Mouse (Mus musculus): ENCODE measurements around the gene Pou3f3. TPM values are rescaled to one million over a fixed set of nuclear protein-coding genes. Genes with fewer than 3 reads are reported as not detected.

The Pou3f3 gene
- polyA plus RNA-seq, 1 experiment from 2014 or later = not detected

DNA sequence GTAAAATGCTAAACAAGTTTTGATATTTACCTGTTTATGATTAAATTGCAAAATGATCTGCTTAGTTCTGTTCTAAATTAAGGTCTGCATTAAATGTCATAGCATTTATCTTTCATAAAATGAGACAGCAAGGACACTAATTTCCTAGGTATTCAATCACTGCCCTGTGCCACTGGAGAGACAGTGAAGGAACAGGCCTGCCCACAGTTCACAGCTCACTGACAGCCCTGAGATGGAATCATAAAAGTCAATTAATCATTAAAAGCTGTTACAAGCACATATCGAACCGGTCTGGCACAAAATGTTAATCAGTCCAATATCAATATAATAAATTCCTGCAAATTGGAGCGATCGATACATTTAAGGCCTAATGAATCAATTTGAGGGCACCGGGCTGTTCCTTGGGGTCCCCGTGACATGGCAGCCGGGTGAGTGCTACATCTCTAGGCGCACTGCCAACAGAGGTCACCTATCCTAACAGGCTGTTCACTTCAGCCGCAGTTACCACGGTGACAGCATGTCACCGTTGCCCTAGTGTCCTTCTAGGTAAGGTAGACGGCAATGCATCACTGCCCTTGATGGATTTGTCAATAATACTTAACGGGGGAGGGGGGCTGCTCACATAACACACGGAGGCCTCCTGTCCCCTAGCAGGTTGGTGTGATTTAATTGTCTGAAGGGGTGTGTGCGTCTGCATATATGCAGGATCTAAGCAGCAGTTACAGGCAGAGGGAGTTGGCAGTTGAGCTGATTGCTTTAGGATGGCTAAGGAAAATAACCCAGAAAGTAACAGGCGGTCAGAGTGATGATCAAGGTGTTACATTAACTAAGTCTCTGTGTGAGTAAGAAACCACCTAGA lies 46.0 kb downstream of the Pou3f3 start:
- H3K27me3 ChIP-seq (ENCODE audit: control insufficient read depth, insufficient read depth, low read length) = no peaks in the 10 kb centered on the region
- ATAC-seq (ENCODE audit: insufficient read depth, low FRiP score) = no peak; the same call in 1 of the 2 replicates
- H3K9me3 ChIP-seq (replicated peaks; ENCODE audit: control insufficient read depth, low read length) = no peaks in the 10 kb centered on the region
- H3K4me2 ChIP-seq (ENCODE audit: low read depth, low read length) = no peak overlapping the region
- H3K36me3 ChIP-seq (ENCODE audit: control insufficient read depth, insufficient read depth, low read length) = no peaks in the 10 kb centered on the region
- 58% methylated on average over 16 of the region's 16 CpGs for WGBS
- H3K9ac ChIP-seq (ENCODE audit: low read length) = no peak overlapping the region
- no peaks in the 10 kb centered on the region for H3K4me1 ChIP-seq (ENCODE audit: control insufficient read depth, insufficient read depth, low read length)
- no peak overlapping the region for H3K4me3 ChIP-seq (replicated peaks; ENCODE audit: low read length)
- no peak overlapping the region for H3K27ac ChIP-seq (ENCODE audit: low read length)

DNA sequence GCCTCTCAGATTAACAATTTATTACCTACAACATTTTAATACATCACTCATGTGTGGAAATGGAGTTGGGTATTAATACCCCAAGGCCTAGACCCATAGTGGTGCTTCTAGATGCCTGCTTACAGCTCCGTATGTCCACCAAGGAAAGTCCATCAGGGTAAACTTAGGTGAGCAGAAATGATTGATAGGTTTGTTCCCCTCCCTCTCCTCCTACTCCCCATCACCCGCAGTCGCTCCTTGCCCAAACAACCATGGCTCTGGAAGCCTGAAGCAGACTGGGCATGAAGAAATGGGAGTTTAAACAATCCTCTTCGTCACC lies 46.6 kb downstream of the Pou3f3 start:
- H3K36me3 ChIP-seq (ENCODE audit: control insufficient read depth, insufficient read depth, low read length) = no peaks in the 10 kb centered on the region
- H3K9ac ChIP-seq (ENCODE audit: low read length) = no peak overlapping the region
- no peaks in the 10 kb centered on the region for H3K9me3 ChIP-seq (replicated peaks; ENCODE audit: control insufficient read depth, low read length)
- H3K4me1 ChIP-seq (ENCODE audit: control insufficient read depth, insufficient read depth, low read length) = no peaks in the 10 kb centered on the region
- H3K27me3 ChIP-seq (ENCODE audit: control insufficient read depth, insufficient read depth, low read length) = no peaks in the 10 kb centered on the region
- ATAC-seq (ENCODE audit: insufficient read depth, low FRiP score) = no peak
- no peak overlapping the region for H3K4me2 ChIP-seq (ENCODE audit: low read depth, low read length)
- H3K27ac ChIP-seq (ENCODE audit: low read length) = no peak overlapping the region
- no peak overlapping the region for H3K4me3 ChIP-seq (replicated peaks; ENCODE audit: low read length)
- 66% methylated on average over 4 of the region's 4 CpGs for WGBS

DNA sequence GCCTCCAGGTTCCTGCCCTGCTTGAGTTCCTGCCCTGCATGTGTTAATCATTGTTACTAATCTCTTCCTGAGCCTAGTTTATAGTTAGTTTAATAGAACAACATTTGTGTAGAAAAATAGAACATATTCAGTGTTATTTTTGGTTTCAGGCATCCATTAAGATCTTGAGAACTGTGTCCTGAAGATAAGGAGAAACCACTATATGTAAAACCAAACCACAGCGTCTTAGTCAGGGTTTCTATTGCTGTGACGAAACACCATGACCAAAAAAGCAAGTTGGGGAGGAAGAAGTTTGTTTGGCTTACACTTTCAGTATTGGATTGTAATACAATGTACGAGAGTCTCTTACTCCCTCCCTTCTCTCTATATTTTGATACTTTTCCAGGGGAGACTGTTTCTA lies 49.5 kb downstream of the Pou3f3 start:
- no peak for ATAC-seq (ENCODE audit: insufficient read depth, low FRiP score)
- no peak overlapping the region for H3K27ac ChIP-seq (ENCODE audit: low read length)
- H3K4me2 ChIP-seq (ENCODE audit: low read depth, low read length) = no peak overlapping the region
- no peaks in the 10 kb centered on the region for H3K9me3 ChIP-seq (replicated peaks; ENCODE audit: control insufficient read depth, low read length)
- WGBS = 64% methylated on average over 3 of the region's 3 CpGs
- H3K4me3 ChIP-seq (replicated peaks; ENCODE audit: low read length) = no peak overlapping the region
- no peak overlapping the region for H3K9ac ChIP-seq (ENCODE audit: low read length)
- no peaks in the 10 kb centered on the region for H3K4me1 ChIP-seq (ENCODE audit: control insufficient read depth, insufficient read depth, low read length)
- no peaks in the 10 kb centered on the region for H3K27me3 ChIP-seq (ENCODE audit: control insufficient read depth, insufficient read depth, low read length)
- H3K36me3 ChIP-seq (ENCODE audit: control insufficient read depth, insufficient read depth, low read length) = no peaks in the 10 kb centered on the region

DNA sequence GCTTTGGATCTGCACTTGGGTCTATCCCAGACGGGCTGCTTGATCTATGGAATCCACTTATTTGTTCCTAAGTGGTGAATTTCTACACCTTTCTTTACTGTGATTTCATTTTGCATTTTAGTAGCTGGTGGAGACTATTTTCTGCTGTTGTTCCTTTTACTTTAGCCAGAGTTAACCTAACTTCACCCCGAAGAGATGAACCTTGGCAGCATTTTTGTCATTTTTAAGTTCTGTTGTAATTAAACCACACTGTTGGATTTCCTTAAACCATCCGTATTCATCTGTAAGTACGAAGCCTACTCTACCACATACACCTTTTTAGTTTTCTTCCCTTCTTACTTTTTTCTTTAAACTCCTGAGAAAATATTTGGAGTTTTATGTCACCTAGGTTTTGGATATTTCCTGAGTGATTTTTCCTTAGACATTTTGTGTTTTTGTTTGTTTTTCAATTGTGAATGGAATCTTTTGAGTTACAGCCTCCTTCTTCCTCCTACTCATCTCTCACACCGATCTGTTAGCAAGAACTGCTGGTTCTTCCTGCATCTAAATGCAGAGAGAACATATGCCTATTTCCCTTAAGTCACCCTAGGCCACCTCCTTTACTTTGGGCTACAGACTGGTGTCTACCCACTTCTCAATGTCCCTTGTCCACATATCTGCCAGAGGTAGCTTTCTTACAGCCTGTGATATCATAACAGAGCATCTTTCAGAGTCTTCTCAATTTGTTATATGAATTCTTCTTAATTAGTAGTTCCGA lies 54.1 kb downstream of the Pou3f3 start:
- Histone ChIP-seq H3K27me3 (ENCODE audit: control insufficient read depth, insufficient read depth, low read length) (no peaks in the 10 kb centered on the region), H3K36me3 (ENCODE audit: control insufficient read depth, insufficient read depth, low read length) (no peaks in the 10 kb centered on the region), H3K9ac (ENCODE audit: low read length) (no peak overlapping the region), H3K9me3 (replicated peaks; ENCODE audit: control insufficient read depth, low read length) (no peaks in the 10 kb centered on the region), H3K4me2 (ENCODE audit: low read depth, low read length) (no peak overlapping the region), H3K4me1 (ENCODE audit: control insufficient read depth, insufficient read depth, low read length) (no peaks in the 10 kb centered on the region), H3K27ac (ENCODE audit: low read length) (no peak overlapping the region), H3K4me3 (replicated peaks; ENCODE audit: low read length) (no peak overlapping the region)
- WGBS = 79% methylated on average over 6 of the region's 6 CpGs
- ATAC-seq (ENCODE audit: insufficient read depth, low FRiP score) = no peak

Other genes starting within 250 kb of the Pou3f3 start
- gene Mrps9, start 155.5 kb downstream of the Pou3f3 start, polyA plus RNA-seq (2015; fragmentation: Nextera tagmentation; extraction: Ambion mirVana) = 47.9 and 48.9 TPM in 2 replicates